Mouse (Mus musculus) right cerebral cortex, adult 2 months (tissue): ENCODE data around the gene Cd83.

Source experiments
- DNase-seq, 2 experiments: peaks; one replicate each; pipeline ENCODE4 v3.0.0; 2021 to 2022; ENCODE audit warnings: low spot score in 2 of 2

Cd83 gene

DNA sequence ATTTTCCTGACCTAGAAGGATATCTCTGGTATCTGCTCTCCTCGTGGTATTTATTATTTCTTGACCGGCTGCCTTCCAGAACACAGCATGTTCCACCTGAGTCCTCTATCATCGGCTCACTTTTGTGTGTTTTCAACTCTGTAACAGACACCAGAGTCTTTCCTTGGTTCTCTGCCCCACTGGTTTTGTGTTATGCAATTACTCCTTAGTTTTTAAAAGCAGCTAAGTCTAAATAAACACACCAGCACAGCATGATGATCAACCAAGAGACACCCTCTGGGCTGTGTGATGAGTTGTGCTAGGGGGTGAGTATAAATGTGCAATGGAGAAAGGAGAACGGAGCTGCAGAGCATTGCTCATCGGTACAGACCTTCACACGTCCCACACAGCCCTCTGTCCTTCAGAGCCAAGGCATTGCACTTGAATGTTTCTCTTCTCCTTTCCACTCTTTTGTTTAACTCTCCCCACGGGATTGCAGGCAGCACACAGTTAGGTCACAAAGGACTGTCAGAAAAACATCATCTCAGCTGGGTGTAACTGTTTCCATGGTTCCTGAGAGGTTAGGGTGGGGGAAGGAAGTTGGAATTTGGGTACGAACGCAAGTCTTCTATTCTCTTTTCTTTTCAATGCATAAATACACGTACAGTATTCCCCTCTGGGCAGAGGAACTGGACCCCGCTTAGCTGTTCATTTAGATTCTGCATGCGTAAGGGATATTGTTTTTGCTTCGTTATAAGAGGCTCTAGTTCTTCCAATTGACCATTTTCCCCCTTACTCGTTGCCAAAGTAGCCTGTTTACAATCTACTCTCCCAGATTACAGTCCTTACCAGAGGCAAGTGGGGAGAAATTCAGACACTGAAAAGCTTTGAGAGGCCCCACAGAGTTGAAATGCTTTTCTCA is 22.0 kb downstream of the Cd83 start:
- peak; percentile 9 to 16 for DNase-seq

GRCm38 (mm10) chr13:43807272-43807675 is 22.7 kb downstream of the Cd83 start:
- no peak for DNase-seq

- DNase-seq: no peak
These were observed 26.0 kb downstream of the Cd83 start for GRCm38 (mm10) chr13:43810621-43811020.

GRCm38 (mm10) chr13:43811835-43812234 is 27.3 kb downstream of the Cd83 start:
- no peak for DNase-seq

GRCm38 (mm10) chr13:43813431-43813830 is 28.9 kb downstream of the Cd83 start:
- DNase-seq: no peak

- no peak for DNase-seq
These were observed 32.9 kb downstream of the Cd83 start for GRCm38 (mm10) chr13:43817461-43817860.

GRCm38 (mm10) chr13:43818307-43819019 is 33.9 kb downstream of the Cd83 start:
- DNase-seq: no peak

DNA sequence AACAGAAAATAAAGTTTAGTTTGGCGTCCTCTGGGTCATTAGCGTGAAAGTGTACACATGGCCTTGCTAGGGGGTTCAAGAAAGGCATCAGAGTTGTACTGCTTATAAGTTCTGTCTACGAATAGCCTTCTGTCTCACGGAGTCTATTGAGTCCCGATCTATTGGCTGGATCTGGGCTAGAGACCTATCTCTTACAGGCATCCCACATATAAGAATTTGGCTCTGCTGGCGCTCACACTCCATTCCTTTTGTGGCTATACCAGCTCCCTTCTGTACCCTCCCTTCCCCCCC is 34.4 kb downstream of the Cd83 start:
- DNase-seq: no peak

GRCm38 (mm10) chr13:43820071-43820470 is 35.5 kb downstream of the Cd83 start:
- DNase-seq: no peak

- DNase-seq: no peak
These were observed 37.7 kb downstream of the Cd83 start for GRCm38 (mm10) chr13:43822306-43822705.

DNA sequence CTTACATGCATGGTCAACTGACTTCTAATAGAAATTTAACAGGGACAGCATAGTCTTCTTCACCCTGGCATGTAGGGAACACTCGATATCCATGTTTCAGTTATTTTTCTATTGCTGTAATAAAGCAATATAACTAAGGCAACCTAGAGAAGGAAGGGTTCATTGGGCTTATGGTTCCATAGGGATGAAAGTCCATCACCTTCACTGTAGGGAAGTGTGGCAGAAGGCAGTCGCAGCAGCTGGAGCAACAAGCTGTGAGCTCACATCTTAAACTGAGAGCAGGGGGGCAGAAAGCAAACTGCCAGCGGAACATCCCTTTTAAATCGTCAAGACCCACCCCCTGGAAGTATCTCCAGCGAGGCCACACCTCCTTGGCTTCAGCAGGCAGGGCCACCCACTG is 44.1 kb downstream of the Cd83 start:
- no peak for DNase-seq

GRCm38 (mm10) chr13:43830892-43831673 is 46.5 kb downstream of the Cd83 start:
- no peak for DNase-seq

DNA sequence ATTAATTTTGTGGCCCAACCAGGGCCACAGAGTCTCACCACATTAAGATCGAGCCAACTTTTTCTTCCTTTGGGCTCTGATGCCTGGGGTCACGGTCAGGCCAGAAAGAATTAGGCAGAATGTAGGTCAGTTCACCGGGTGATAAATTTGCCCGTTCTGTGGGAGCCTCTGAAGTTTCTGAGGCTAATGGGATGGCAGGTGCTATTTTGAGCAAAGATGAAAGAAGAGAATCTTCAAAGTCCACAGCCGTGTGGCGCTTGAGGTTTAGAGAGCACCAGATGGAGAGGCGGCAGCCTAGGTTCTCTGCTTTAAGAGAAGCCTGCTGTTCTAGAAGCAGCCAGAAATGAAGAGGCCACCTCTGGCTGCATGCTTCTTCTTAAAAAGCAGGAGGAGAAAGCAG is 48.2 kb downstream of the Cd83 start:
- no peak for DNase-seq

- no peak for DNase-seq
These were observed 51.8 kb downstream of the Cd83 start for GRCm38 (mm10) chr13:43836376-43836775.

DNA sequence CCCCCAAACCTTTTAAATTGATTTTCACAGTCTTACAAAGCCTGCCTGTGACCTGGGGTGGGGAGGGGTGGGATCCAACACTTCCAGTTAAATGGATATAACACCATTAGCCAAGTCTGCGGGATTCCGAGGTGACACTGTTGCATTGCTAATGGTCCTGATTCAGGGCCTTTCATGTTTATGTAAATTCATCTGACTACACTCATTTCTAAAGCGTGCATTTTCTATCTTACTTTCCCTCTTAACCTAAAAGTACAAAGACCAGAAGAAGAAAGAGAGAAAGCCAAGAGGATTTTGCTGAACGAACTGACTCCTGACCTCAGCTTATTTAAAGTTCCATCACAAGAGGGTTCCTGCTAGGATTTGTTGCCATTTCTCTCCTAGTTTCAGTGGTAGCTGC is 53.2 kb downstream of the Cd83 start:
- no peak for DNase-seq

DNA sequence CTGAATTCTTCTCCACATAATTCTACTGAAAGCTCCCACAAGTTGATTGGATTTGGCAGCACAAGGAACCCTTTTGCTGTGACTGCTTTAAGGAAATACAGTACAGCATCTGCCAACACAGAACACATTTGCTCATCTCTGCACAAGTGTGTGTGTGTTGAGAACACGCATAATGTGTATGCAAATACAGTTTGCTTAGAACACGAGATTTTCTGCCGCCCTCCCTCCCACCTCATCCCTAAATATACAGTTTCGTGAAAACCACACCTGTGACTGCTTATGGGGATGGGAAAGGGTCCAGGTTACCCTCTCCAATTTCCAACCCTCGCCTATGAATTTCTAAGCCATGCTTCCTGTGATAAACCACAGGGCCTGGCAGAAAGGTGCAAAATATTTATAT is 60.6 kb downstream of the Cd83 start:
- peak in 1 of 2 experiments; percentile 13 for DNase-seq

GRCm38 (mm10) chr13:43847186-43847585 is 62.6 kb downstream of the Cd83 start:
- DNase-seq: no peak

- DNase-seq: no peak
These were observed 65.2 kb downstream of the Cd83 start for GRCm38 (mm10) chr13:43849816-43850215.

GRCm38 (mm10) chr13:43851108-43851507 is 66.5 kb downstream of the Cd83 start:
- DNase-seq: no peak
